Mouse (Mus musculus): ENCODE measurements around the gene Ccdc85c.

- TF ChIP-seq CTCF (IDR thresholded peaks at IDR 0.05; ENCODE audit: borderline replicate concordance, insufficient read depth, low read depth, low read length): no peak
- no peak for TF ChIP-seq POLR2A (IDR thresholded peaks at IDR 0.05; ENCODE audit: borderline replicate concordance, insufficient read depth, low read length)
These were observed 34.2 kb downstream of the Ccdc85c start for GRCm38 (mm10) chr12:108240953-108241588.

All from cerebellum, adult 2 months (tissue).